Mouse (Mus musculus): ENCODE results near the gene Fgfr1op2. TPM values are rescaled to one million over a fixed set of nuclear protein-coding genes. Genes with fewer than 3 reads are reported as not detected.

Fgfr1op2 gene
- polyA plus RNA-seq, 1 experiment from 2014 or later, result 98.3 TPM

DNA sequence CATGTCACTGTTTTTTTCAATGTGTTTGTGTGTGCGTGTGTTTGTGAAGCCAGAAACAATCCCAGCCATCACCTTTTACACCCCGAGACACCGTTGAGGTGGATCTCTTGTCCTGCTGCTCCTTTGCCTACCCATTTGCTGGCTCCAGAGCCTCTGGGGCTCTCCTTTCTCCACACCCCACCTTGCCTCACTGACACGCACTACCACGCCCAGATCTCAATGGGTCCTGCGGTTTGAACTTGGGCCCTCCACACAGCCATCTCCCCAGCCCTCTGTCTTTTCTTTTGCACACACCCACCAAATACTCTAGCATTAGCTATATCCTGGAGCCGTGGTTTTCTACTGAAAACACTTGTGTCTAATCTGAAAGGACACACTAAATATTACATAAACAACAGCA is 34.9 kb downstream of the Fgfr1op2 start:
- WGBS, result 92% methylated on average over 7 of the region's 7 CpGs
- Histone ChIP-seq H3K36me3 (peaks cover 85% of the 10 kb centered on the region), H3K27ac (no peak overlapping the region), H3K27me3 (no peaks in the 10 kb centered on the region), H3K4me3 (no peak overlapping the region), H3K4me1 (no peaks in the 10 kb centered on the region), H3K4me2 (no peak overlapping the region), H3K9me3 (no peaks in the 10 kb centered on the region), H3K9ac (no peak overlapping the region)
- ATAC-seq (ENCODE audit: insufficient number of reproducible peaks, low FRiP score, low TSS enrichment, low read depth), result no peak

DNA sequence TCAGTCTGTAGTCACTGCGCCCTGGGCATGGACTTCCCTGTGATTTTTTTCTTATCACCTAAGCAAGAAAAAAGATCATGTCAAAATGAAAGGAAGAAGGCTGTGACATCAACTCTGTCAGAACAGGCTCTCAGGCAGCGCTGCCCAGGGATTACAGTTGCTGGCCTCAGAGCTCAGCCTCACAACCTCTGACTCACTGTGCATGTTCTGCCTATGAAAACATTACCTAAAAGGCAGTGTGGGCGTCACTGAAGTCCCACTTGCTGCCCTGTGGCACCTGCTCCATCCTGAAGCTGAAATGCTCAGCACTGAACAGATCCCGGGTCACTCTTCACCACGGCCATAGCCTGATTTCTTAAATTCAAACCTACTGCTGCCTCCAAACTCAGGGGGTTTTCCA is 35.7 kb downstream of the Fgfr1op2 start:
- Histone ChIP-seq H3K4me2 (no peak overlapping the region), H3K9ac (no peak overlapping the region), H3K4me1 (no peaks in the 10 kb centered on the region), H3K4me3 (no peak overlapping the region), H3K36me3 (peaks cover 85% of the 10 kb centered on the region), H3K27me3 (no peaks in the 10 kb centered on the region), H3K9me3 (no peaks in the 10 kb centered on the region), H3K27ac (no peak overlapping the region)
- 87% methylated on average over 5 of the region's 5 CpGs for WGBS
- no peak for ATAC-seq (ENCODE audit: insufficient number of reproducible peaks, low FRiP score, low TSS enrichment, low read depth)

DNA sequence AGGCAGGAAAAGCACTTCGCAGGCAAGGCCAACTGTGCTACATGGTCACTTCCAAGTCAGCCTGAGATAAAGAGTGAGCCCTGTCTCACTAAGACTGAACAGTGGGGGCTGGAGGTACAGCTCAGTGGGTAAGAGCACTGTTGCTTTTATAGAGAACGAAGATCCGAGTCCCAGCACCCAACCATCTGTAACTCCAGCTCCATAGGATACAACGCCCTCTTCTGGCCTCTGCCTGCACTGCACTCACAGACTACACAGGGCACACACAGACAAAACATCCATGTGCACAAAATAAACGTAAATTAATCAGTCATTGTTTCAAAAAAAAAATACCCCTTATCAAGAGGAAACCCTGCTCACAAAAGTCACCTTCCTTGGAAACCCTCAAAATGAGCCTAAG is 36.9 kb downstream of the Fgfr1op2 start:
- Histone ChIP-seq H3K36me3 (peaks cover 85% of the 10 kb centered on the region), H3K4me1 (no peaks in the 10 kb centered on the region), H3K4me2 (no peak overlapping the region), H3K27ac (no peak overlapping the region), H3K9me3 (no peaks in the 10 kb centered on the region), H3K9ac (no peak overlapping the region), H3K4me3 (no peak overlapping the region), H3K27me3 (no peaks in the 10 kb centered on the region)
- 90% methylated on average over 5 of the region's 5 CpGs for WGBS
- ATAC-seq (ENCODE audit: insufficient number of reproducible peaks, low FRiP score, low TSS enrichment, low read depth), result no peak

DNA sequence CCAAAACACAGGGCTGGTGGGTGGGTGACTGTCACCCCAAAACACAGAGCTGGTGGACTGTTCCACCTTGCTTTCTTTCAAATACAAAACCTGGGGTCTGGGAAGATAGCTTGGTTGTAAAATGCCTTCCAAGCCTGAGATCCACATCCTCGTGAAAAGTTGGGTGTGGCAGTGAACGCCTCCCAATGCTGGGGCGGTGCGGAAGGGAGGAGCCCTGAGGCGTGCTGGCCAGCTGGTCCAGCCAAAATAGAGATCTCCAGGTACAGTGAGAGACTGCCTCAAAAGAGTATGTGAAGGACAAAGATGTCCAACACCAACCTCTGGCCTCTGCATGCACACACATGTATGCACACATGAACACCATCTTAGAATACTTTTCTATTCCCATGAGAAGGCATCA is 37.5 kb downstream of the Fgfr1op2 start:
- H3K4me1 ChIP-seq, result no peaks in the 10 kb centered on the region
- no peak overlapping the region for H3K4me3 ChIP-seq
- H3K4me2 ChIP-seq, result no peak overlapping the region
- H3K27me3 ChIP-seq, result no peaks in the 10 kb centered on the region
- WGBS, result 87% methylated on average over 5 of the region's 5 CpGs
- ATAC-seq (ENCODE audit: insufficient number of reproducible peaks, low FRiP score, low TSS enrichment, low read depth), result no peak
- H3K27ac ChIP-seq, result no peak overlapping the region
- H3K9me3 ChIP-seq, result no peaks in the 10 kb centered on the region
- no peak overlapping the region for H3K9ac ChIP-seq
- H3K36me3 ChIP-seq, result peaks cover 83% of the 10 kb centered on the region

DNA sequence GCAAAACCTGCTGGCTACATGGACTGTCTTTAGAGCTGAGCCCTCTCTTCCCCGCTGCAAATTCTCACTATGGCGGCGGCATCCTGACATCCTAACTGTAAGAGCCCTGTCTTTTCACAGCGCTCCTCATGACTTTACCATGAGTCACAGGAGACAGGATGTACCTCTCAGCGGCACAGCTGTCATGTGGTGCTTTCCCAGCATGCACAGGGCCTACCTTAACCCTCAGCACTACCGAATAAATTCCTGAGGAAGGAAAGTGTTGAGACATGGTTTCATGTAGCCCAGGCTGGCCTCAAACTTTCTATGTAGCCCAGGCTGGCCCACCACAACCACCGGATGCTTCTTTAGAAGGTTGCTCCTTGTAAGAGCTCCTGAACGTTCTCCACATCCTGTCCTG is 38.9 kb downstream of the Fgfr1op2 start:
- Histone ChIP-seq H3K27me3 (no peaks in the 10 kb centered on the region), H3K9ac (no peak overlapping the region), H3K4me1 (no peaks in the 10 kb centered on the region), H3K9me3 (no peaks in the 10 kb centered on the region), H3K4me2 (no peak overlapping the region), H3K27ac (no peak overlapping the region), H3K36me3 (peaks cover 80% of the 10 kb centered on the region), H3K4me3 (no peak overlapping the region)
- 93% methylated on average over 8 of the region's 8 CpGs for WGBS
- ATAC-seq (ENCODE audit: insufficient number of reproducible peaks, low FRiP score, low TSS enrichment, low read depth), result no peak

DNA sequence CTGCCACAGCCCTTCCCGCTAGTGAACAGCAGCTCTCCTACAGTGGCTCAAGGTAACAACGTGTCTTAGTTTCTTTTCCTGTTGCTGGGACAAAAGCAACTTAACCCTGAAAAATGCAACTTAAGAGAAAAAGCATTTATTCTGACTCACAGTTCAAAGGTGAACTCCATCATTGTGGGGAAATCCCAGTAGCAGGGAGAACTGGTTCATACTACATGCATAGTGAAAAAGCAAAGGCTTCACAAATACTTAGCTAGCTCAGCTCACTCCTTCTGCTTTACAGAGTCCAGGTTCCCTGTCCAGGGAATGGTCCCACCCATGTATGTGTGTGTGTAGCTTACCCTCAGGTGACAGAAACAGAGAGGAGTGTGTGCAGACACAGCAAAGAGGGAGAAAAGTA is 39.7 kb downstream of the Fgfr1op2 start:
- no peak overlapping the region for H3K4me2 ChIP-seq
- H3K27ac ChIP-seq, result no peak overlapping the region
- WGBS, result 95% methylated on average over 2 of the region's 2 CpGs
- no peak for ATAC-seq (ENCODE audit: insufficient number of reproducible peaks, low FRiP score, low TSS enrichment, low read depth)
- H3K4me3 ChIP-seq, result no peak overlapping the region
- no peaks in the 10 kb centered on the region for H3K27me3 ChIP-seq
- H3K4me1 ChIP-seq, result no peaks in the 10 kb centered on the region
- H3K9ac ChIP-seq, result no peak overlapping the region
- H3K9me3 ChIP-seq, result no peaks in the 10 kb centered on the region
- peaks cover 86% of the 10 kb centered on the region for H3K36me3 ChIP-seq

DNA sequence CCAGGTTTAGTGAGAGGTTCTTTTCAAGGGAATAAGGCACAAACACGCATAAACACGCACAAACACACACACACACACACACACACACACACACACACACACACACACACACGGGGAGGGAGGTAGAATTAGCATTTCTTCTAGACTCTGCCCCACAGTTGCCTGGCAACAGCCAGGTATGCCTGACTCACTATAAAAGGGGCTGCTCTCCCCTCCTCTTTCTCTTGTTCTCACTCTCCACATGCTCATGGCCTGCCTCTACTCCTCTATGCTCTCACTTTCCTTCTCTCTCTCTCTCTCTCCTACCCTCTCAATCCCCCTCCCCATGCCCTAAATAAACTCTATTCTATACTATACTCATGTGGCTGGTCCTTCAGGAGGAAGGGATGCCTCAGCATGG is 51.1 kb downstream of the Fgfr1op2 start:
- H3K9me3 ChIP-seq, result no peaks in the 10 kb centered on the region
- H3K9ac ChIP-seq, result no peak overlapping the region
- peaks cover 15% of the 10 kb centered on the region for H3K4me1 ChIP-seq
- no peak overlapping the region for H3K4me2 ChIP-seq
- H3K27me3 ChIP-seq, result no peaks in the 10 kb centered on the region
- no peak overlapping the region for H3K27ac ChIP-seq
- ATAC-seq (ENCODE audit: insufficient number of reproducible peaks, low FRiP score, low TSS enrichment, low read depth), result no peak
- peaks cover 13% of the 10 kb centered on the region for H3K36me3 ChIP-seq
- WGBS, result 84% methylated on average over 3 of the region's 3 CpGs
- H3K4me3 ChIP-seq, result no peak overlapping the region

DNA sequence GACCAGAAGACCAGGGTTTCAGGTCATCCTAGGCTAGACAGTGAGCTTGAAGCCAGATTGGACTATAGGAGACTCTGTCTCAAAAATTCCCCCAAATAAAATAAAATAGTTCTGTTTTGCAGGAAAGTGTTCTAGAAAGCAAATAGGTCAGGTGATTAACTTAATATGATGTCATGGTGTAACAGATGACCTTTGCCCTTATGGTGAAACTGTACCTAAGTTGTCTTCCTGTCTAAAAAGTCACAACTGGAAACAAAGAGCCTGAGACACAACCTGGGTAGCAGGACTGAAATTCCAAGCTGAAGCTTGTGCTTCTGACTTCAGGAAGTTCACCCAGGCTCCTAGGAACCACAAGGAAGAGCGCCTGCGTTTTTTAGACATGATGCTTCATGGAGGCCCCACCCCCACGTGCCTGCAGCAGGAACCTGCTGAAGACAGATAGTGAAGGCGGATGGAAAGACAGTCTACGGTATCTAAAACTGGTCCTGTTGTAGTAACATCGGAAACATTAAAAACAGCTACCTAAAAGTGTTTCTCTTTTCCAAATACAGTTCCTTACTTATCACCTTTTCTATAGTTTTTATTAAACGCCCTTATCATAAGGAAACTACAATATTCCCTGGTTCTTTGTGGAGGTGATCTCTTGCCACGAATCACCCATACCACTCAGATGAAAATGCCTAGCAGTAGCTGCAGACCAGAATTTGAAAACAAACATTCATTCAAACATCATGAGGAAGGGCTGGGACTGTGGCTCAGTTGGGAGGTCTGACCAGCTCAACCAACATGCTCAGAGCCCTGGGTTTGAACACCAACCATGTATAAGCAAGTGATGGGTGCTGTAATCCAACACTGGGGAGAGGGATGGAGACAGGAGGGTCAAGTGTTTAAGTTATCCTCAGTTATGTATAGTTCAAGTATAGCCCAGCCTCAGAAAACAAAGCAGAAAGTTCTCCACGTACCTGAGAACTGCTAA is 53.1 kb downstream of the Fgfr1op2 start:
- ATAC-seq (ENCODE audit: insufficient number of reproducible peaks, low FRiP score, low TSS enrichment, low read depth), result no peak
- Histone ChIP-seq H3K9me3 (no peaks in the 10 kb centered on the region), H3K27ac (no peak overlapping the region), H3K36me3 (no peaks in the 10 kb centered on the region), H3K9ac (no peak overlapping the region), H3K4me1 (peaks cover 19% of the 10 kb centered on the region), H3K27me3 (no peaks in the 10 kb centered on the region), H3K4me3 (no peak overlapping the region), H3K4me2 (no peak overlapping the region)
- 81% methylated on average over 9 of the region's 9 CpGs for WGBS

DNA sequence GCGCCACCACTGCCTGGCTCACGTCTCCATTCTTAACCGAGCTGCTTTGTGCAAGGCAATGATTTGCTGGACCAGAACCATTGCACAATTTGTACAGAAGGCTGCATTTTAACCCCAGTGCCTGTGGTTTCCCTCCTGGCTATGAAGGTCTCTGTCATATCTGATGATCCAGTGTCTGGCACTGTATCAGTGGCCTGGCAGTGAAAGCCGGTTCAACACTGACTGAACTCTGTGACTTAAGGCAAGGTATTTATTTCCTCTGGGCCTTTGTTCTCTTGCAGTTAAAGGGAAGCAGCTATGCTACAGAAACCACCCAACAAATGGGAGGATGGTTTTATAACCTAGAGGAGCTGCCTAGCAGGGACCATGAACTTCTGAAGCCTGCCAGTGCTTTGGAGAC is 54.0 kb downstream of the Fgfr1op2 start:
- H3K27ac ChIP-seq, result no peak overlapping the region
- WGBS, result 76% methylated on average over 4 of the region's 4 CpGs

DNA sequence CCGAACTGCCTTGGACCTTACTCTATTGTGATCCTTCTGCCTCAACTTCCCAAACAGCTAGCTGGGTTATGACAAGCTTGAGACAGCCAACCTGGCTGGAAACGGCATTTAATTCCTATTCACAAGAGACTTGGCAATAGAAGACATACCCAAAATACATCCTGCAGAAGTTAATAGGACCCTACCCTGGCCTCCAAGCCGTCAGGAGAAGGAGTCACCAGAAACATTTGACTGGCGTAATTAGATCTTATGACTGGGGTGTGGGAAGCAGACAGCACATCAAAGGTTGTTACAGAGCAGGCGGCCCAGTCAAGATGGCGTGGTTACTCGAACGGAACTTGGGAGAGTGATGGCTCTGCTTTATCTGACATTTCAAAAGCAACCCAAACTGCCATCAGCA is 54.8 kb downstream of the Fgfr1op2 start:
- no peak overlapping the region for H3K9ac ChIP-seq
- H3K27me3 ChIP-seq, result no peaks in the 10 kb centered on the region
- no peaks in the 10 kb centered on the region for H3K36me3 ChIP-seq
- peaks cover 19% of the 10 kb centered on the region for H3K4me1 ChIP-seq
- no peak overlapping the region for H3K4me2 ChIP-seq
- H3K4me3 ChIP-seq, result no peak overlapping the region
- H3K9me3 ChIP-seq, result no peaks in the 10 kb centered on the region
- WGBS, result 46% methylated on average over 8 of the region's 8 CpGs
- ATAC-seq (ENCODE audit: insufficient number of reproducible peaks, low FRiP score, low TSS enrichment, low read depth), result no peak
- no peak overlapping the region for H3K27ac ChIP-seq

More for the DNA sequence above, 54.0 kb downstream of the Fgfr1op2 start:
- H3K36me3 ChIP-seq, result no peaks in the 10 kb centered on the region
- no peaks in the 10 kb centered on the region for H3K27me3 ChIP-seq
- peaks cover 19% of the 10 kb centered on the region for H3K4me1 ChIP-seq
- no peaks in the 10 kb centered on the region for H3K9me3 ChIP-seq
- no peak overlapping the region for H3K4me3 ChIP-seq
- no peak overlapping the region for H3K9ac ChIP-seq
- ATAC-seq (ENCODE audit: insufficient number of reproducible peaks, low FRiP score, low TSS enrichment, low read depth), result no peak
- no peak overlapping the region for H3K4me2 ChIP-seq

DNA sequence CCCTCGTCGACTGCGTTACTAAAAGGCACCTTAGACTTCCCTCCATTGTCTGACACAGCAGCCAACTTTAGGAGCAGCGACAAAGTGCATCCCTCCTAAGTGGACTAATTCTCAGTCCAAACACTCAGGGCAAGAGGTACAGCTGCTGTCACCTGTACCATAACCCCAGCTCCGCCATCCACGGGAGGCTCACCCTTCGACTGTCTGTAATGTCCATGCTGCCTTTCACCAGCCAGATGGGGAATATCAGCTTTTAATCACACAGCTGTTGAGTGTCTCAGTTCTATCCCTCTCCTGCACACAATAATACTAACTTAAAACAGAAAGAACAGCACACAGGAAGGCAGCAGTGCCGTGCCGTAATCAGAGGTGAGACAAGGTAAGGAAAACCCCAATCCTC is 55.4 kb downstream of the Fgfr1op2 start:
- no peaks in the 10 kb centered on the region for H3K27me3 ChIP-seq
- H3K4me3 ChIP-seq, result no peak overlapping the region
- no peak overlapping the region for H3K4me2 ChIP-seq
- H3K36me3 ChIP-seq, result no peaks in the 10 kb centered on the region
- peaks cover 19% of the 10 kb centered on the region for H3K4me1 ChIP-seq
- H3K9ac ChIP-seq, result no peak overlapping the region
- whole genome bisulfite sequencing, result 74% methylated on average over 9 of the region's 9 CpGs
- ATAC-seq (ENCODE audit: insufficient number of reproducible peaks, low FRiP score, low TSS enrichment, low read depth), result no peak
- no peaks in the 10 kb centered on the region for H3K9me3 ChIP-seq
- H3K27ac ChIP-seq, result no peak overlapping the region

DNA sequence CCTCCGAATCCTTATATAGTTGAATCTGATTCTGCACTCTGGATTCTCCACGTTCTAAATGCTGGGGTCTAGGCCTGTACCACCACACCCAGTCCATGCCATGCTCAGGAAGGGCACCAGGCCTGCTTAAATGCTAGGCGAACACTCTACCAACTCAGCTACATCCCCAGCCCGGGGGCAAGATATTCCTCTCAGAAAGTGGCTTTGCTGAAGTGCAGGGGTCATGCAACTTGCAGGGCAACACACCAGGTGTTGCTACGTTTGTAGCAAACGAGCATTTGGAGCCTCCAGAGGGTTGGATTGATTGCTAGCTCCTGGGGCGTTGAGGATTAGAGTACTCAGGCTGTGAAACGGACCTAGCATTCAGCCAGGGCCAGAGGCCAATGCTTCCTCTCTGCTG is 56.1 kb downstream of the Fgfr1op2 start:
- no peaks in the 10 kb centered on the region for H3K36me3 ChIP-seq
- no peaks in the 10 kb centered on the region for H3K27me3 ChIP-seq
- 43% methylated on average over 8 of the region's 8 CpGs for WGBS
- peak overlapping the region; percentile 82 for H3K4me3 ChIP-seq
- H3K9ac ChIP-seq, result no peak overlapping the region
- peaks cover 19% of the 10 kb centered on the region for H3K4me1 ChIP-seq
- no peaks in the 10 kb centered on the region for H3K9me3 ChIP-seq
- peak overlapping the region; percentile 63 for H3K4me2 ChIP-seq
- ATAC-seq (ENCODE audit: insufficient number of reproducible peaks, low FRiP score, low TSS enrichment, low read depth), result no peak
- H3K27ac ChIP-seq, result no peak overlapping the region

Data from limb, embryonic 15.5 days (tissue).